Mouse (Mus musculus): ENCODE data around the gene Nr1d1.

- TF ChIP-seq CTCF (IDR thresholded peaks at IDR 0.05 in 2 of 3, conservative IDR thresholded peaks at IDR 0.05 in 1 of 3; ENCODE audit: control insufficient read depth in 1 of 3, insufficient read depth in 1 of 3, low read depth in 2 of 3, low read length in 3 of 3, poor library complexity in 1 of 3, severe bottlenecking in 1 of 3) (no peak), USF1 (IDR thresholded peaks at IDR 0.05; ENCODE audit: low read depth, low read length) (no peak), MYC (IDR thresholded peaks at IDR 0.05; ENCODE audit: low read depth, low read length) (peak; percentile 34; the same call in 1 of the 2 replicates), POLR2A (IDR thresholded peaks at IDR 0.05; ENCODE audit: control insufficient read depth in 1 of 2, insufficient read depth in 1 of 2, low read depth in 1 of 2, low read length in 2 of 2, poor library complexity in 1 of 2) (no peak), NRF1 (IDR thresholded peaks at IDR 0.05; ENCODE audit: insufficient read depth, low read depth, low read length, poor library complexity, severe bottlenecking) (peak; percentile 99), ZKSCAN1 (IDR thresholded peaks at IDR 0.05; ENCODE audit: low read depth, low read length) (no peak), E2F4 (IDR thresholded peaks at IDR 0.05; ENCODE audit: borderline replicate concordance, low read depth, low read length) (no peak), POLR2AphosphoS2 (IDR thresholded peaks at IDR 0.05; ENCODE audit: low read length) (no peak), RCOR1 (IDR thresholded peaks at IDR 0.05; ENCODE audit: low read depth, low read length) (0 out of 2 replicates have a peak, but pooled peaks have one; percentile 36), HCFC1 (IDR thresholded peaks at IDR 0.05; ENCODE audit: low read depth, low read length) (peak; percentile 58; the same call in 1 of the 2 replicates), GATA1 (IDR thresholded peaks at IDR 0.05; ENCODE audit: low read depth, low read length) (no peak), EP300 (IDR thresholded peaks at IDR 0.05; ENCODE audit: low read depth in 1 of 2, low read length in 2 of 2) (no peak), ZC3H11A (IDR thresholded peaks at IDR 0.05; ENCODE audit: low read depth, low read length) (no peak), MAZ (IDR thresholded peaks at IDR 0.05; ENCODE audit: low read depth, low read length) (peak; percentile 96)
These were observed 21.5 kb upstream of the Nr1d1 start for GRCm38 (mm10) chr11:98796515-98797216.

All from MEL (cell line).